Mouse (Mus musculus): ENCODE measurements around the gene Sik2.

GRCm38 (mm10) chr9:50864877-50865276 lies 144.0 kb downstream of the Sik2 start:
- TF ChIP-seq CTCF (IDR thresholded peaks at IDR 0.05; ENCODE audit: low read depth) (no peak), EP300 (optimal IDR thresholded peaks at IDR 0.05) (no peak)

Measured in stomach, postnatal 0 days (tissue).